Comparison of ENCODE assay signal across 8 mouse cellular contexts in genomic region chr3:95228894-95229780, GRCm38 (mm10). TPM values are rescaled to one million over a fixed set of nuclear protein-coding genes. Genes with fewer than 3 reads are reported as not detected.
A peak's percentile ranks its signal among the peaks of the same experiment; 100 is the strongest.
DNase-seq lines count a peak whose midpoint lies in the region; ATAC-seq and TF ChIP-seq lines count a peak whose summit lies in the region.

No protein-coding gene starts in this region.

- H3K9me3 ChIP-seq in ES-Bruce4 (replicated peaks; ENCODE audit: control insufficient read depth, insufficient read depth, low read length, poor library complexity, severe bottlenecking): no peaks in the 10 kb centered on the region
- no peaks in the 10 kb centered on the region for H3K9me3 ChIP-seq in hindbrain, embryonic 14.5 days (ENCODE audit: control insufficient read depth, low read length)

- peak overlapping the region; percentile 48 for H3K27ac ChIP-seq in ES-Bruce4 (ENCODE audit: insufficient read depth, low read length)
- peak overlapping the region; percentile 98 for H3K27ac ChIP-seq in hindbrain, embryonic 14.5 days
- peak overlapping the region; percentile 99 for H3K27ac ChIP-seq in left cerebral cortex, adult 2 months

- H3K9ac ChIP-seq in ES-Bruce4 (ENCODE audit: low read depth, poor library complexity, severe bottlenecking): peak overlapping the region; percentile 93
- H3K9ac ChIP-seq in hindbrain, embryonic 14.5 days: peak overlapping the region; percentile 86

- peaks cover 4% of the 10 kb centered on the region for H3K4me1 ChIP-seq in ES-Bruce4 (ENCODE audit: control insufficient read depth, insufficient read depth, low read length)
- H3K4me1 ChIP-seq in hindbrain, embryonic 14.5 days (replicated peaks; ENCODE audit: control insufficient read depth, insufficient read depth, low read length): peaks cover 50% of the 10 kb centered on the region

- 0 out of 2 replicates have a peak, but pooled peaks have one; percentile 25 for ATAC-seq in erythroid progenitor cell, adult 5-6 weeks (replicated peaks; ENCODE audit: low FRiP score, poor library complexity, severe bottlenecking)
- no peak; the same call in none of the 2 replicates for ATAC-seq in hindbrain, embryonic 14.5 days (ENCODE audit: low FRiP score)
- ATAC-seq in megakaryocyte progenitor cell, adult 5-6 weeks (replicated peaks; ENCODE audit: poor library complexity): no peak; the same call in 1 of the 2 replicates

- intact Hi-C loops in left cerebral cortex, adult 2 months (cut with DNase I): loop anchor here (1.0 to 5.0 kb wide), 3 partner anchors 12 to 203 kb away; partner anchors contain the start of genes Arnt and Gabpb2

- peak; percentile 50 for DNase-seq in adrenal gland, postnatal 14 days
- DNase-seq in hindbrain, embryonic 14.5 days (ENCODE audit: low spot score): peak; percentile 51
- DNase-seq in left cerebral cortex, adult 2 months (ENCODE audit: extremely low spot score in 1 of 2, low spot score in 2 of 2): peak; percentile 46 to 54
- peak; percentile 75 for DNase-seq in lung, postnatal 36 days
- DNase-seq in spleen, adult 12 weeks (ENCODE audit: low spot score): peak; percentile 37

- H3K4me3 ChIP-seq in ES-Bruce4 (ENCODE audit: low read depth, low read length): peak overlapping the region; percentile 75
- peak overlapping the region; percentile 67 for H3K4me3 ChIP-seq in hindbrain, embryonic 14.5 days (replicated peaks; ENCODE audit: low read length)
- peak overlapping the region; percentile 65 for H3K4me3 ChIP-seq in left cerebral cortex, adult 2 months

- no peak for TF ChIP-seq POLR2A in ES-Bruce4 (IDR thresholded peaks at IDR 0.05; ENCODE audit: insufficient read depth, low read length)

- peak overlapping the region; percentile 70 for H3K4me2 ChIP-seq in hindbrain, embryonic 14.5 days (replicated peaks)

- no peaks in the 10 kb centered on the region for H3K27me3 ChIP-seq in ES-Bruce4 (ENCODE audit: control insufficient read depth, insufficient read depth, low read length, poor library complexity, severe bottlenecking)
- no peaks in the 10 kb centered on the region for H3K27me3 ChIP-seq in hindbrain, embryonic 14.5 days (ENCODE audit: control insufficient read depth, insufficient read depth, low read length)

- no peak for TF ChIP-seq CTCF in ES-Bruce4 (IDR thresholded peaks at IDR 0.05; ENCODE audit: low read depth, low read length)
- no peak for TF ChIP-seq CTCF in left cerebral cortex, adult 2 months (IDR thresholded peaks at IDR 0.05)

- H3K36me3 ChIP-seq in ES-Bruce4 (ENCODE audit: control insufficient read depth, insufficient read depth, low read length, poor library complexity, severe bottlenecking): peaks cover 11% of the 10 kb centered on the region
- peaks cover 48% of the 10 kb centered on the region for H3K36me3 ChIP-seq in hindbrain, embryonic 14.5 days (replicated peaks; ENCODE audit: control insufficient read depth, insufficient read depth)

- 1% methylated on average over 41 of the region's 43 CpGs for WGBS in hindbrain, embryonic 14.5 days

- no peak for TF ChIP-seq EP300 in ES-Bruce4 (IDR thresholded peaks at IDR 0.05; ENCODE audit: insufficient read depth, low read depth, low read length)

RNA-seq across cellular contexts. Expression of gene Cdc42se1, which starts 0.6 kb away (rescaled TPM):
- polyA plus RNA-seq in ES-Bruce4 (2011; ENCODE audit: insufficient read depth, insufficient read length, low read depth, missing spikeins): 57.4 and 65.6 TPM in 2 replicates
- 63.3 and 80.3 TPM in 2 replicates for total RNA-seq in adrenal gland, postnatal 14 days (2021)
- total RNA-seq in erythroid progenitor cell, adult 5-6 weeks (2015; ENCODE audit: low replicate concordance): 30.3 and 31.9 TPM in 2 replicates
- total RNA-seq in erythroid progenitor cell, adult 5-6 weeks (2017; ENCODE audit: low replicate concordance): 22.7 and 23.4 TPM in 2 replicates
- polyA plus RNA-seq in hindbrain, embryonic 14.5 days (2014; fragmentation: Nextera tagmentation; extraction: Ambion mirVana): 65.0 and 70.1 TPM in 2 replicates
- 10 to 100 TPM; 67.5 to 70.3 TPM for total RNA-seq in left cerebral cortex, adult 2 months (2021)
- total RNA-seq in megakaryocyte progenitor cell, adult 5-6 weeks (2015): 56.2 and 56.7 TPM in 2 replicates
- 52.5 and 60.3 TPM in 2 replicates for total RNA-seq in megakaryocyte progenitor cell, adult 5-6 weeks (2017)

RNA-seq across cellular contexts. Expression of gene Mllt11, which starts 2.8 kb away (rescaled TPM):
- 13.1 and 15.5 TPM in 2 replicates for polyA plus RNA-seq in ES-Bruce4 (2011; ENCODE audit: insufficient read depth, insufficient read length, low read depth, missing spikeins)
- 6.9 and 15.1 TPM in 2 replicates for total RNA-seq in adrenal gland, postnatal 14 days (2021)
- 1.8 TPM in 1 of 2 replicates, not detected in the other for total RNA-seq in erythroid progenitor cell, adult 5-6 weeks (2015; ENCODE audit: low replicate concordance)
- total RNA-seq in erythroid progenitor cell, adult 5-6 weeks (2017; ENCODE audit: low replicate concordance): 0.64 and 1.2 TPM in 2 replicates
- 560 and 570 TPM in 2 replicates for polyA plus RNA-seq in hindbrain, embryonic 14.5 days (2014; fragmentation: Nextera tagmentation; extraction: Ambion mirVana)
- 100 to 1,000 TPM; 272 to 277 TPM for total RNA-seq in left cerebral cortex, adult 2 months (2021)
- total RNA-seq in megakaryocyte progenitor cell, adult 5-6 weeks (2015): 4.6 and 5.8 TPM in 2 replicates
- 4.9 and 5.5 TPM in 2 replicates for total RNA-seq in megakaryocyte progenitor cell, adult 5-6 weeks (2017)

RNA-seq across cellular contexts. Expression of gene Gabpb2, which starts 11.4 kb away (rescaled TPM):
- 39.8 and 49.0 TPM in 2 replicates for polyA plus RNA-seq in ES-Bruce4 (2011; ENCODE audit: insufficient read depth, insufficient read length, low read depth, missing spikeins)
- total RNA-seq in adrenal gland, postnatal 14 days (2021): 22.6 and 26.4 TPM in 2 replicates
- 98.9 and 104 TPM in 2 replicates for total RNA-seq in erythroid progenitor cell, adult 5-6 weeks (2015; ENCODE audit: low replicate concordance)
- 157 and 160 TPM in 2 replicates for total RNA-seq in erythroid progenitor cell, adult 5-6 weeks (2017; ENCODE audit: low replicate concordance)
- polyA plus RNA-seq in hindbrain, embryonic 14.5 days (2014; fragmentation: Nextera tagmentation; extraction: Ambion mirVana): 3.0 and 3.9 TPM in 2 replicates
- total RNA-seq in left cerebral cortex, adult 2 months (2021): 10 to 100 TPM; 10.9 to 11.8 TPM
- 28.5 and 29.3 TPM in 2 replicates for total RNA-seq in megakaryocyte progenitor cell, adult 5-6 weeks (2015)
- 43.1 and 57.7 TPM in 2 replicates for total RNA-seq in megakaryocyte progenitor cell, adult 5-6 weeks (2017)

RNA-seq across cellular contexts. Expression of gene Gm128, which starts 12.3 kb away (rescaled TPM):
- 1.2 and 2.1 TPM in 2 replicates for polyA plus RNA-seq in ES-Bruce4 (2011; ENCODE audit: insufficient read depth, insufficient read length, low read depth, missing spikeins)
- total RNA-seq in adrenal gland, postnatal 14 days (2021): not detected in 2 replicates
- total RNA-seq in erythroid progenitor cell, adult 5-6 weeks (2015; ENCODE audit: low replicate concordance): not detected in 2 replicates
- total RNA-seq in erythroid progenitor cell, adult 5-6 weeks (2017; ENCODE audit: low replicate concordance): not detected in 2 replicates
- 0.16 TPM in 1 of 2 replicates, not detected in the other for polyA plus RNA-seq in hindbrain, embryonic 14.5 days (2014; fragmentation: Nextera tagmentation; extraction: Ambion mirVana)
- under 1 TPM; 0.20 to 0.61 TPM for total RNA-seq in left cerebral cortex, adult 2 months (2021)
- total RNA-seq in megakaryocyte progenitor cell, adult 5-6 weeks (2015): 1.0 and 1.4 TPM in 2 replicates
- 0.34 and 0.46 TPM in 2 replicates for total RNA-seq in megakaryocyte progenitor cell, adult 5-6 weeks (2017)

RNA-seq across cellular contexts. Expression of gene Bnipl, which starts 21.9 kb away (rescaled TPM):
- 4.1 and 4.8 TPM in 2 replicates for polyA plus RNA-seq in ES-Bruce4 (2011; ENCODE audit: insufficient read depth, insufficient read length, low read depth, missing spikeins)
- 0.19 and 0.34 TPM in 2 replicates for total RNA-seq in adrenal gland, postnatal 14 days (2021)
- total RNA-seq in erythroid progenitor cell, adult 5-6 weeks (2015; ENCODE audit: low replicate concordance): not detected in 2 replicates
- total RNA-seq in erythroid progenitor cell, adult 5-6 weeks (2017; ENCODE audit: low replicate concordance): not detected in 2 replicates
- polyA plus RNA-seq in hindbrain, embryonic 14.5 days (2014; fragmentation: Nextera tagmentation; extraction: Ambion mirVana): 0.27 TPM in 1 of 2 replicates, not detected in the other
- under 1 TPM; 0.61 to 0.87 TPM for total RNA-seq in left cerebral cortex, adult 2 months (2021)
- not detected in 2 replicates for total RNA-seq in megakaryocyte progenitor cell, adult 5-6 weeks (2015)
- total RNA-seq in megakaryocyte progenitor cell, adult 5-6 weeks (2017): not detected in 2 replicates

Comparison
In these comparisons a context has a peak if more than half of its experiments do, and no peak if none do; other contexts are left out.
1. H3K27ac ChIP-seq: peak in every context shown above with its lines; median percentile 99 in left cerebral cortex, adult 2 months; 98 in hindbrain, embryonic 14.5 days; 48 in ES-Bruce4.
2. RNA of gene Mllt11, which starts 2.8 kb away (total RNA-seq): 272 to 277 TPM in left cerebral cortex, adult 2 months; 6.9 to 15.1 TPM in adrenal gland, postnatal 14 days, 4.6 to 5.8 TPM in megakaryocyte progenitor cell, adult 5-6 weeks and 0.64 to 1.8 TPM in erythroid progenitor cell, adult 5-6 weeks; every median in the first group is over 10 times any median in the second.
3. Peak in every context shown above with its lines, with median percentiles within 50 percentile points of each other: H3K4me3 ChIP-seq and DNase-seq.